Mouse (Mus musculus): ENCODE measurements around the gene Usp15. TPM values are rescaled to one million over a fixed set of nuclear protein-coding genes. Genes with fewer than 3 reads are reported as not detected.

Gene Usp15
- total RNA-seq, 2 experiments from 2014 or later = 116 to 122 TPM

DNA sequence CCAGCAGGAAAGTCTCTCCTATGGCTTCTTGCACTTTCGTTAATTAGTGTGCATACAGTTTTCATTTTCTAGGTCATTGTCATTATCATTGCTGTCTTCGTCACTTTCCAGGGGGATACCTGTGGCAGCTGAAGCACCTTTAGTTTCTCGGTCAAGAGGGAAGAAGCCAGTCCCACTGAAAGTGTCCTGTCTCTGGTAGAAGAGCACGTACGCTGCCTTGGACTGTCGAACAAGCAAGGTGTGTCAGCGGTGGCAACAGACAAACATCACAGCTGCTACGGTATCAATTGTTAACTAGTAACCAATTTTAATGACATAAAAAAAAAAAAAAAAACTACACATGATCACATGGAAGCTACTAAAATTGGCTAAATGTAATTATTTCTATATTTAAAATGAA lies 83.3 kb downstream of the Usp15 start:
- intact Hi-C loops (cut with DNase I) = no loop called here
- no peak for DNase-seq (ENCODE audit: extremely low spot score in 1 of 2, low spot score in 2 of 2)

DNA sequence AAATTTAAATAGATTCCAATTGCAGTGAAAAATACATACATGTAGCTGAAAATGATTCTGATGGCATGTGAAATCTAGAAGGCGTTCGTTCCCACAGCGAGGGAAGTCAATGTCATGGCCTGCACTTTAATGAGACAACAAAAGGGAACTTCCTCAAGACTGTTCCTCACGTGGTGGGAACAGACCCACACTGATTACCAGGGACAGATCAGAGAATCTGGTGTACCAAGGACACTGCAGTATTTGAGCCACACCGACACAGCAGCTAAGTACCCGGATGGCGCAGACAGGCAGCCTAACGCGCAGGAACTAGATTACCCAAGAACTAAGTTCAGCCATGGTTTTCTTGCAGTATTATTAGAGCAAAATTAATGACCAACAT lies 84.0 kb downstream of the Usp15 start:
- DNase-seq (ENCODE audit: extremely low spot score in 1 of 2, low spot score in 2 of 2) = no peak
- intact Hi-C loops (cut with DNase I) = no loop called here

DNA sequence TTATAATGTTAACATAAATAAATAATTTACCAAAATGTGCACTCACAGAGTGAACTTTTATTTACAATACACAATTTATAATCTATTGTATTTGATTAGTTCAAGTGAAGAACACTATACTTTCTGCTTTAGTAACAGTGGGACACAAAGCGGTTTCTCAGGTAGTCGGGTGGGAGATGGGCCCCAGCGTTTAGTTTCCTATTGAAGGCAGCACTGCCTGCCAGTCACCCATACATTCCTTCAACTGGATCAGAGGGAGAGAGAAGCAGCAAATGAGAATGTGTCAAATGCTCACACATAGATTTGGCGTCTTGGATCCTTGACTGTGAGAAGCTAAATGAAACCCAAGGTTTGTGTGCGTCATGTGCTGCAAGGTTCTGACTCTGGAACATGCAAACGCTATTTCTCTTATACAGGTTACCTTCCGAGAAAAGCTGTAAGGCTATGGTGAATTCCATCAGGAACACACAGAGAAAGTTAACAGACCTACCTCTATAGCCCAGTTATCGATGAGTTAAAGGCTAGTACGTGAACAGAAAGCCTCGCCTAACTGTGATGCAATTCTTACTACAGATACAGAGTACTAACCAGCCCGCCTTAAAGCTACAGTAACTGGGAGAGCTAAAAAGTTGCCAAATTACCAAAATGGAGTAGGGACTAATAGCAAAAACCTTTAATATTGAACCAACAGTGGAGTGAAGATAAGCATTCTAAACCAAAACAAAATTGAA lies 84.6 kb downstream of the Usp15 start:
- intact Hi-C loops (cut with DNase I) = no loop called here
- DNase-seq (ENCODE audit: extremely low spot score in 1 of 2, low spot score in 2 of 2) = no peak

DNA sequence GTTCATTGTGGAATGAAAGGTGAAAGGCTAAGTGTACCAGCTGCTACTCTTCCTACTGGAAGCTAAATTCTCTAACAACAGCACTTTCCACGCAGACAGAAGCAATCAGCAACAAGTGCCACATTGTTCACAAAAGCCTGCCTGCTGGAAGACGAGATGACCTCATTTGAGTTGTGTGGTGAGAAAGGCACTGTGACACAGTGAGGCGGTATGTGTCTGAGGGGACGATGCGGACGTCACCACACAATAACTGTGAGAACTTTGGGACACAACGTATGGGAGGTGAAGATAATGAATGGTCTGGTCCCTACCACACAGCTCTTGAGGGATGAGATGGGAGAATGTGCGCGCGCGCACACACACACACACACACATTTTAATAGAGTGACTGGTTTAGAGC lies 86.2 kb downstream of the Usp15 start:
- no peak for DNase-seq (ENCODE audit: extremely low spot score in 1 of 2, low spot score in 2 of 2)
- intact Hi-C loops (cut with DNase I) = no loop called here

DNA sequence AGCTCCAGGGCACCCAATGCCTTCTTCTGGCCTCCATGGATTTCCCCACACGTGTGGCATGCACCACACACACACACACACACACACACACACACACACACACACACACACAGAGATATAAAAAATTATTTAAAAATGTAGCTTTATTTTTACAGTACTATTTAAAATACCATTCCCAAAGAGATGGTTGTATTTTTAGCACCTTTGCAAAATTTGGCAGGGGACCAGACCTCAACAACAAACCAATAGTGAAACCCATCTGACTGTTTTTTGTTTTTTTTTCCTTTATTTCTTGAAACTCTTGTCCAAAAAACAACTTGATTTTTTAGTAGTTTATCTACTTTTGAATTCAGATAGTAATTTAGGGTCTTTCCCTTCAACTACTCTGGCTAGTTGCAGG lies 88.3 kb downstream of the Usp15 start:
- intact Hi-C loops (cut with DNase I) = no loop called here

DNA sequence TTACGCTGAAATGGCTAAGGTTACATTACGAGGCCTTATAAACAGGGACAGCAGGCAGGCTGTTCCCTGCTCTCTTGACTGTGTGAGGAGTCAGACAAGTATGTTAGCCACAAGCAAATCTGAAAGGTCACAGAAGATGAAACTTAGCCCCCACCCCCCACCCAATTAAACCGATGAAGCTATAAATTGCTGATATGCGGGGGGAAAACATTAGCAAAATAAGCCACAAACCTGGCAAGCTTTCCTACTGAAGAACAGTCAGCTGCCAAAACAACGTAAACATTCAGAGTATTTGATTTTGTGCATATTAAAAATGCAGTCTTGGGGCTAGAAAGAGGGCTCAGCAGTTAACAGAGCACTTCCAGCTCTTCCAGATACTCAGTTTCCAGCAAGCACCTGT lies 88.7 kb downstream of the Usp15 start:
- no peak for DNase-seq (ENCODE audit: extremely low spot score in 1 of 2, low spot score in 2 of 2)

More for the DNA sequence above, 88.3 kb downstream of the Usp15 start:
- DNase-seq (ENCODE audit: extremely low spot score in 1 of 2, low spot score in 2 of 2) = peak in 1 of 2 experiments; percentile 21

DNA sequence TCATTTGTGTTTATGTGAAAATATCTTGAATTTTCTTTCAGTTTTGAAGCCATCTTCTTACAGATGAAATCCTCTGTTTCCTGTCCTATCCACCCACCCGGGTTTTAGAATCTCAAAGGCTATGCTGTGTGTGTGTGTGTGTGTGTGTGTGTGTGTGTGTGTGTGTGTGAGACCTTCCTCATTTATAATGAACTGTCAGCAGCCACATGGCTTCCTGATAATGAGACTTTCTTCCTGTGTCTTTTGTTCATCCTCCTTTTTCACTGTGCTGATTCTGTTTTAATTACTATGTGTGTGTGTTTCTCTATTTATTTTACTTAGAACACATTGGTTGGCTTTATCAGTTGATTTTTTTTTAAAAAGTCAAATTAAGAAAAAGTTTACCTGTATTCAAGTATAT lies 95.5 kb downstream of the Usp15 start:
- intact Hi-C loops (cut with DNase I) = no loop called here
- DNase-seq (ENCODE audit: extremely low spot score in 1 of 2, low spot score in 2 of 2) = no peak

More for the DNA sequence above, 88.7 kb downstream of the Usp15 start:
- intact Hi-C loops (cut with DNase I) = no loop called here

DNA sequence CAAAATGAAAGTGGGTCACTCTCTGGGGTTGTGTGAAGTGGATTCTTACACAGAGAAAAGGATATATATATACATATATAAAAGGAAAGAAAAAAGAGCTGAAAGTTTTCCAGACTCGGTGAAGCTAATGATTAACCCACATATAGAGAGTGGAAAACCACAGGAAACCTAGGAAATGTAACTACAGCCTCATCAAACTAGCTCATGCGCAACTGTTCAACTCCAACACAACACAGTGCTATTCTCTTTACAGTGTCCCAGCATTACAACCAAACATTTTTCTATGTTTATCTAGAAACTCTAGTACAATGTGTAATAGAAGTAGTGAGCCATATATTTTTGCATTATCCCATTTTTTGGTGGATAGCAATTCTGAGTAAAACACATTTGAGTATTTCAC lies 96.2 kb downstream of the Usp15 start:
- no peak for DNase-seq (ENCODE audit: extremely low spot score in 1 of 2, low spot score in 2 of 2)
- intact Hi-C loops (cut with DNase I) = no loop called here

DNA sequence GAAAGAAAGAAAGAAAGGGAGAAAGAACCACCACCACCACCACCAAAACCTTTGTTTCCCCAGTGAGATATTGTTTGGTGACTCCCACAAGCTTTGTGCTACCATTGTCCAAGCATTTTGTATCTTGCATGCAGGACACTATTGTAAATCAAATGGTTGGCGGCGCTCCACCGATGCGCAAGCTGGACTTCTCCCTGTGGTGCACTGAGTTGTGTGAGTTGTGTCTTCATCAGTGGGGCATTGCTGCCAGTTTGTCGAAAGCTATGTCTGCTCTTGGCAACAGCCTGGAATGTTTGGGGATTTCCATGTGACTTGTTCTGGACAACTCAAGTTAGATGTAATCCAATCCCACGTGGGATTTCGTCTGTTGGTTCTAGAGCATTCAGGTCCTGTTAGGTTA lies 102.3 kb downstream of the Usp15 start:
- intact Hi-C loops (cut with DNase I) = no loop called here
- DNase-seq (ENCODE audit: extremely low spot score in 1 of 2, low spot score in 2 of 2) = no peak

DNA sequence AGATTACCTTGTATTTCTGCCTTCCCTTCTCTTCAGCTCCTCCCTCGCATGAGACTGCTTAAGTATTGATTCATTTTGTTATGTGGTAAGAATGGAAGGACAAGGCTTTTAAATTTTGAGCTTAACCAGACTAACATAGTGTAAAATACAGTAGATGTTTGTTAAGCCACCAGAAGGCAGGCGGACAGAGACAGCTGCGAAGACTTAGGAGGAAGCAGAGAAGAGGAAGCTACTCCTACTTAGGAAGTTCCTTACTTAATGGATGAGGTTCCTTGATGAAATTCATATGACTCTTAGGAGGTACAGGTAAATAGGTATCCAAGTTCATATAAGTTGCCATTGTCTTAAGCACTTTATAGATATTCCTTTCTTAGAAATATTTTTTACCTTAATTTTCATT lies 104.2 kb downstream of the Usp15 start:
- intact Hi-C loops (cut with DNase I) = no loop called here
- DNase-seq (ENCODE audit: extremely low spot score in 1 of 2, low spot score in 2 of 2) = no peak

DNA sequence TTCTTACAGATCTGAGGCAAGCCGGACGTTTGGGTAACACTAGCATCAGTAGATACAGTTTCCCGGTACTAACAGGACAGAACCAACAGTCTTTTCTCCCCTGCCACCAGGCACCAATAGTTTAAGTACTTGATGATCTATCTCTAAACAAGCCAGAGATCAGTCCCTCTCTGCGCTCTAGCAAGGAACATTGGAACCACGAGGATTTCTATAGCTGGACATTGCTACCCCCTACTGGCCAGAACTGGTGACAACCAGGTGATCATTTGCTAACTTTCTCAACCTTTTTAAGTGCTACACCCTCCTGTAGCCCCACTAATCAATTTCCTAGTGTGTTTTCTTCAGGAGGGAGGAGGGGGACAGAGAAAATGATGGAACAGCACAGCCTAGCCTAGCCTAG lies 105.1 kb downstream of the Usp15 start:
- DNase-seq (ENCODE audit: extremely low spot score in 1 of 2, low spot score in 2 of 2) = no peak
- intact Hi-C loops (cut with DNase I) = loop anchor here (2.0 kb wide), 1 partner anchor 51 kb away; no protein-coding TSS in a partner anchor

DNA sequence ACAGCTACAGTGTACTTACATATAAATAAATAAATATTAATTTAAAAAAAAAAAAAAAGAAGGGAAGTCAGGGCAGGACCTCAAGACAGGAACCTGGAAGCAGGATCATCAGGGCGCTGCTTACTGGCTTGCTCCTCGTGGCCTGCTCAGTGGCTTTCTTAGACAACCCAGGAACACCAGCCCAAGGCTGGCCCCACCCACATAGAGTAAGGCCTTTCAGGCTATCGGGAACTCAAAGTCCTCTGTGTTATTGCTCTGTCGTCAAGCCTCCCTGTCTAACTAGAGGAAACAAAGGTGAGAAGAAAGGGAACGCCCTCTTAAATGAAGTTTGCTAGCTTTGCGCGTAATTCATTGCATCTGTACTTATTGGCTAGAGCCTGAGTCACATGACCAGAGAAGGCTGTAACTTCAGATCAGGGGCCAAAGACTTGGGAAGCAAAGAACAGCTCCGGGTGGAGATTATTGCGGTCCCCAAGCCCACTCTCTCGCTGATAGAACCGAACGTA lies 107.3 kb downstream of the Usp15 start:
- intact Hi-C loops (cut with DNase I) = no loop called here
- DNase-seq (ENCODE audit: extremely low spot score in 1 of 2, low spot score in 2 of 2) = no peak

DNA sequence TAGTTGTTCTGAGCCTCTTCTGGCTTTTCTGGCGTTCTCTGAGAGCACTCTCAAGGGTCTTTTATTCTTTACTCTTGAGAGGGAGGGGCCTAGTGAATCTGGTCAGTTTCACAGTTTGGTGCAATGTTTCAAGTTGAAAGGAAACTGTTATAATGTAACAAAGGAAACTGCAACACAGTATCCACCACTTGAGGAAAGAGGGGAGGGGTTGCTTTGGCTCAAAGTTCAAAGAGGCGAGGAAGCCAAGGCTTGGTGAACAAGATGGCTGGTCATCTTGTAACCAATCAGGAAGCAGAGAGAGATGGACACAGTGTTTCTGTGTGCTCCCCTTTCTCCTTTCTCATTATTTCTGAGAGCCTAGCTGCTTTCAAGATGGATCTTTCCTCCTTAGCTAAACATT lies 109.9 kb downstream of the Usp15 start:
- intact Hi-C loops (cut with DNase I) = no loop called here
- no peak for DNase-seq (ENCODE audit: extremely low spot score in 1 of 2, low spot score in 2 of 2)

DNA sequence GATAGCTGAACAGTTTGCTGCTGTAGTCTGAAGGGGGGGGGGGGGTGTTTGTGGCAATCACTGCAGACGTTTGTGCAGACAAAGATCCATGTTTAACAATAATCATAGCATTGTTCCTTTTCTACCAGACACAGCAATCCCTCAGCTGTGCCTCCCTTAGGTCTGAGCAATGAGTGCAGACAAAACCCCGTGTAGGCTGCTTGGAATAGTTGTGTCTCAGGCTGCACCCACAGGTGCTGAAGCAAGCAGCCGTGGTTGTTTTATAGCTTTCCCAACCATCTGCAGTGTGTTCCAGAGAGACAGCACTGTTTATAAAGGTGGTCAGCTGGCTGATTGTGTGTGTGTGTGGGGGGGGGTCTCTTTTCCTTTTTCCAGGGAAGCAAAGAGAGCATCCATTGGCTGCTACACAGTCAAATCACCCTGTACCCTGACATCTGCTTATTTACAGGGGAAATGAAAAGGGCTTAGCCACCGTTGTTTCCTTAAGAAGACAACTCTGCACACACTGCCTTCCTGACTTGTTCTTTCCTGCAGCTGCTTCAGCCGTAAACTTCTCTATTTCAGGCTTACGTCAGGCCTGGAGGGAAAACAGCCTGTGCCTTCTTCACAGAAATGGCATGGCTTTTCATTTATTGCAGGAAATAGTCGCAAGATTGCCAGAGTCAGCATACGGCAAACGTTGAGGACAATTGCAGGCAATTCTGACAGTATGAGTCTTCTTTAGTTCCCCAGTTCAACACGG lies 111.7 kb downstream of the Usp15 start:
- intact Hi-C loops (cut with DNase I) = no loop called here
- no peak for DNase-seq (ENCODE audit: extremely low spot score in 1 of 2, low spot score in 2 of 2)

DNA sequence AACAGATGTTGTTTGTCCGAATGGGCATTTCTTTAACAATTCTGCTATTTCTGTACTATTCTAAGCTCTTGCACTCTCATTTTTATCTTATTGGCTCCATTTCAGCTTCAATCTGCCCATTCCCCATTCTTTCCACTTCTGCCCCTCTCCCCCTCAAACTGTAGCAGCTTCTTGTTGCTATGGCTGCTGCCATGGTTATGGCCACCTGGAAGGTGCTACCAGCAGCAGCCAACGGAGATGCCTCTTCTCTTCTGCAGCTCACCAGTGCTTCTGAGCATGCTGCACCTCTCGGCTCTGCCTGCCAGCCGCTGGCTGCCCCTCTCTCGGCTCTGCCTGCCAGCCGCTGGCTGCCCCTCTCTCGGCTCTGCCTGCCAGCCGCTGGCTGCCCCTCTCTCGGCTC lies 112.5 kb downstream of the Usp15 start:
- intact Hi-C loops (cut with DNase I) = no loop called here
- DNase-seq (ENCODE audit: extremely low spot score in 1 of 2, low spot score in 2 of 2) = no peak

DNA sequence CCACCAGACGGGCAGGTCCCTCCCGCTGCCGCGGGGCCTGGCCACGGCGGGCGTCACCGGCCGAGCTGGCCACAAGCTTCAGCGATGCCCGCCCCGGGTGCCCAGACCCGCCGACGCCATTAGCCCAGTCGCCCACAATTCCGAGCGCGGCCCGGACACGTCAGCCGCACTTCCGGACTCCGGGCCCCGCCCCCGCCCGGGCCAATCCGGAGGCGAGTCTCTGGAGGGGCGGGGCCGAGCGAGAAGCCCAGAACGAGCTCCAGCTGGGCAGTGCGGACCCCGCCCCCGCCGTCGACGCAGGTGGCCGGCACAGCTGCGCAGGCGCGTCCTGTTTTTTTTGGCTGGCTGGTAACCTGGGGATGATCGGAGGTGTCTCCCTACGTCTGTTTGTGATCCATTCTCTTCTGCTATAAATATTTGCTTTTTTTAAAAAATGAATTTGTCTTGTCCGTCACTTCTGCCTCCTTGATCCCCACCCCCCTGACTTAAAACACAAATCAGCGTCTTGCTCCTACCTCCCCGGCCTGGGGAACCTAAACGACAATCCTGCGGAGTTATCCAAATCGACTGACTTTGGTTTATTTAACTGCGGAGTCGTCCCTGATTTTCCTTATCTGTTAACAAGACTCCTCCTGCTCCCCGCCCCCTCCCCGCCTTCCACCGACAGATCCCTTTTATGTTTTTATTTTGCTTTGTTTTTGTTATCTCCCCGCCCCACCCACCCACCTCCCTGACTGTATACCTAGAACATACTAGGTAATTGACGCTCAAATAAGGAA lies 120.4 kb downstream of the Usp15 start, which contains the start of gene Mon2:
Gene Mon2, minus strand, starts transcription at position 261 of the 779 bp plus-strand sequence.
- intact Hi-C loops (cut with DNase I) = loop anchor here (10.0 kb wide), 1 partner anchor 272 kb away; no protein-coding TSS in a partner anchor
- DNase-seq (ENCODE audit: extremely low spot score in 1 of 2, low spot score in 2 of 2) = peak; percentile 95 to 99

DNA sequence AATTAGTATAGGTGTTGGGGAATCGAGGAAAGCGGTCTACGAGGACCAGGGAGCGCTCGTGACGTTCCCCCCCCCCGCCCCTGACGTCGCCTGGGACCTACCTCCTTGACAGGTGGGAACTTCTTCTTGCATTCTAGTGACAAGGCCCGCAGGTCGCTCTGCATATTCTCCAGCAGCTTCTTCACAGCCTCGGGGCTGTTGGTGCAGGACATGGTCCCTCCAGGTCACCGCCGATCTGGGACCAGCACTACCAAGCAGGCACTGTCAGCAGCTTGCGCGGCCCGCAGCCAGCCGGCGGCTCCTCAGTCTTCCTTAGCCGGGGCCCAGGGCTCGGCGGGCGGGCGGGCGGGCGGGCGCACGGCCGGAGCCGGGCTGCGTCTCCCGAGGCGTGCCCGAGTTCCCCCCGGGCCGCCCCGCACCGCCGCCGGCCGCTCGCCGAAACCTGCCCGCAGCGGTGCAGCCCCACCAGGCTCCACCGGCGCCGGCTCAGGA lies 121.0 kb downstream of the Usp15 start:
- intact Hi-C loops (cut with DNase I) = loop anchor here (10.0 kb wide), 1 partner anchor 271 kb away; no protein-coding TSS in a partner anchor
- DNase-seq (ENCODE audit: extremely low spot score in 1 of 2, low spot score in 2 of 2) = no peak

DNA sequence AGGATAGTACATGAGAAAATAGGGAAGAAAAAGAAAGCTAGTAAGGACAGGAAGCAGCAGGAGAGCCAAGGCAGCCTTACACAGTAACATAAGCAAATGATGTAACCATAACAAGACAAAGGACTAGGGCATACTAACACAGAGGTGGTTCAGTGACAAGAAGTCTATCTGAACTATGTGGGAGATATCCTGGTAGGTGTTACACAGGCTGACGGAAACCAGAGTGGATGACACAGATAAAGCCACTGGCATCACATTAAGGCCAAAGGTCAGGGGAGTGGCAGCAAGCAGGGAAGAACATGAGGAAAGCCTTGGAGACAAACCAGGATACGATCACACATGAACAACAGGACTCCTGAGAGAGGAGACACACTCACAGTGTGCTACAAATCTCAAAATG lies 124.8 kb downstream of the Usp15 start:
- intact Hi-C loops (cut with DNase I) = loop anchor here (10.0 kb wide), 1 partner anchor 267 kb away; no protein-coding TSS in a partner anchor
- no peak for DNase-seq (ENCODE audit: extremely low spot score in 1 of 2, low spot score in 2 of 2)

DNA sequence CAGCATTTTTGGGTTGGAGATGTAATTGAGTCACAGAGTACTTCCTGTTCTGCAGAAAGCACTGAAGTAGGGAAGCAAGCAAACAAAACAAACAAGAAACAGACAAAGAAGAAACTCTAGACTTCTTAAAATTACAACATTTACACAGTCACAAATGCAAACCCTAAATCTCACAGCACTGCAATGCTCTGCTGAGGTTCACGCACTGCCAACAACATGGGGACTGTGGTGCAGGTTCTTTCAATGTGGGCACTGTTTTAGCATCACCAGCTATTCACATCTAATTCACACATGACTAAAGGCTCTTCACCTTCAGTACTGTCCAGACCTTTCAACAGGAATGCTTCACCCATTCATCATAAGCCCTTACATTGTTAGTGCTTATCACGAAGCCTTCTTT lies 133.8 kb downstream of the Usp15 start:
- intact Hi-C loops (cut with DNase I) = no loop called here
- DNase-seq (ENCODE audit: extremely low spot score in 1 of 2, low spot score in 2 of 2) = no peak

All from left cerebral cortex, postnatal 10 days (tissue).